Mouse (Mus musculus) kidney, adult 18-20 months (tissue): ENCODE data around the gene Ostm1.

ENCODE experiments used
- DNase-seq: peaks from one replicate; pipeline ENCODE4 v3.0.0; 2021

The Ostm1 gene

GRCm38 (mm10) chr10:42631754-42632452 is 48.3 kb downstream of the Ostm1 start:
- DNase-seq, result peak; percentile 6

GRCm38 (mm10) chr10:42632453-42633360 is 49.1 kb downstream of the Ostm1 start:
- peak; percentile 27 for DNase-seq

- peak; percentile 38 for DNase-seq
Measured at GRCm38 (mm10) chr10:42633361-42634121, 49.9 kb downstream of the Ostm1 start.

GRCm38 (mm10) chr10:42634122-42634720 is 50.6 kb downstream of the Ostm1 start:
- peak; percentile 5 for DNase-seq

- no peak for DNase-seq
Measured at GRCm38 (mm10) chr10:42635046-42635445, 51.4 kb downstream of the Ostm1 start.

- peak; percentile 7 for DNase-seq
Measured at GRCm38 (mm10) chr10:42635566-42636359, 52.1 kb downstream of the Ostm1 start.

- no peak for DNase-seq
Measured at GRCm38 (mm10) chr10:42636360-42637182, 52.9 kb downstream of the Ostm1 start.

GRCm38 (mm10) chr10:42637183-42637788 is 53.7 kb downstream of the Ostm1 start:
- peak; percentile 53 for DNase-seq

GRCm38 (mm10) chr10:42639856-42640255 is 56.2 kb downstream of the Ostm1 start:
- DNase-seq, result no peak

GRCm38 (mm10) chr10:42643638-42644037 is 60.0 kb downstream of the Ostm1 start:
- no peak for DNase-seq

GRCm38 (mm10) chr10:42646340-42646739 is 62.7 kb downstream of the Ostm1 start:
- no peak for DNase-seq

GRCm38 (mm10) chr10:42661916-42662315 is 78.3 kb downstream of the Ostm1 start:
- no peak for DNase-seq

- no peak for DNase-seq
Measured at GRCm38 (mm10) chr10:42669970-42670369, 86.3 kb downstream of the Ostm1 start.

- no peak for DNase-seq
Measured at GRCm38 (mm10) chr10:42672798-42673197, 89.2 kb downstream of the Ostm1 start.

- peak; percentile 11 for DNase-seq
Measured at GRCm38 (mm10) chr10:42675571-42675970, 91.9 kb downstream of the Ostm1 start.

- no peak for DNase-seq
Measured at GRCm38 (mm10) chr10:42678331-42678730, 94.7 kb downstream of the Ostm1 start.

GRCm38 (mm10) chr10:42678755-42679364 is 95.2 kb downstream of the Ostm1 start:
- DNase-seq, result peak; percentile 93

GRCm38 (mm10) chr10:42679586-42679985 is 96.0 kb downstream of the Ostm1 start:
- no peak for DNase-seq

- no peak for DNase-seq
Measured at GRCm38 (mm10) chr10:42680582-42681001, 97.0 kb downstream of the Ostm1 start.

GRCm38 (mm10) chr10:42682421-42682820 is 98.8 kb downstream of the Ostm1 start:
- DNase-seq, result peak; percentile 13
